Mouse (Mus musculus) limb, embryonic 10.5 days (tissue): ENCODE measurements around the gene Mtfr2. TPM values are rescaled to one million over a fixed set of nuclear protein-coding genes. Genes with fewer than 3 reads are reported as not detected.

Experiments used
- DNase-seq: peaks from one replicate; pipeline ENCODE4 v3.0.0-alpha.2; 2017; ENCODE audit warnings: low spot score
- H3K27ac ChIP-seq: fragments of 300-500 bp; sonication (generic); 2 replicates; pipeline ENCODE4 v1.5.1; 2016; ENCODE audit warnings: mild to moderate bottlenecking
- H3K27me3 ChIP-seq: fragments of 300-500 bp; sonication (generic); 2 replicates; pipeline ENCODE4 v1.6.1; 2016; ENCODE audit warnings: low read depth, mild to moderate bottlenecking; ENCODE audit not compliant: poor library complexity, severe bottlenecking
- H3K36me3 ChIP-seq: fragments of 300-500 bp; sonication (generic); 2 replicates; pipeline ENCODE4 v1.6.1; 2016; ENCODE audit warnings: mild to moderate bottlenecking, moderate library complexity
- H3K4me1 ChIP-seq: fragments of 300-500 bp; sonication (generic); 2 replicates; pipeline ENCODE4 v1.6.1; 2016
- H3K4me3 ChIP-seq: fragments of 300-500 bp; sonication (generic); 2 replicates; pipeline ENCODE4 v1.5.1; 2016; ENCODE audit warnings: mild to moderate bottlenecking, moderate library complexity
- H3K9me3 ChIP-seq: fragments of 300-500 bp; sonication (generic); replicated peaks from 2 replicates; pipeline ENCODE4 v1.6.1; 2016; ENCODE audit warnings: mild to moderate bottlenecking
- WGBS: fragments of 180-500 bp; shearing (Covaris S2); methylation state at CpG from one replicate; pipeline ENCODE4 v1.1.7; 2016; 5-methylcytosine and 5-hydroxymethylcytosine counted together
- polyA plus RNA-seq: library from polyadenylated mRNA; unstranded; fragments of >200 nt; fragmentation: Nextera tagmentation; extraction: Ambion mirVana; gene quantifications from 2 replicates; pipeline ENCODE4 v1.2.1, GENCODE M21; 2016

Mtfr2 gene
- polyA plus RNA-seq, 1 experiment from 2014 or later: 2.4 TPM

- 63% methylated on average over 3 of the region's 3 CpGs for WGBS
- no peaks in the 10 kb centered on the region for H3K9me3 ChIP-seq
- no peaks in the 10 kb centered on the region for H3K36me3 ChIP-seq
- no peak for DNase-seq
- no peaks in the 10 kb centered on the region for H3K4me1 ChIP-seq
- H3K27ac ChIP-seq: no peak overlapping the region
- no peak overlapping the region for H3K4me3 ChIP-seq
- H3K27me3 ChIP-seq: no peaks in the 10 kb centered on the region
These were observed 43.0 kb downstream of the Mtfr2 start for GRCm38 (mm10) chr10:20390568-20390967.

- no peak overlapping the region for H3K27ac ChIP-seq
- WGBS: 85% methylated on average over 5 of the region's 5 CpGs
- no peaks in the 10 kb centered on the region for H3K9me3 ChIP-seq
- no peaks in the 10 kb centered on the region for H3K27me3 ChIP-seq
- H3K36me3 ChIP-seq: no peaks in the 10 kb centered on the region
- no peak overlapping the region for H3K4me3 ChIP-seq
- H3K4me1 ChIP-seq: no peaks in the 10 kb centered on the region
- no peak for DNase-seq
These were observed 47.2 kb downstream of the Mtfr2 start for GRCm38 (mm10) chr10:20394815-20395214.

GRCm38 (mm10) chr10:20395778-20396177, 48.2 kb downstream of the Mtfr2 start:
- no peak overlapping the region for H3K4me3 ChIP-seq
- peaks cover 7% of the 10 kb centered on the region; the same call in 1 of the 2 replicates for H3K4me1 ChIP-seq
- H3K36me3 ChIP-seq: no peaks in the 10 kb centered on the region
- no peak overlapping the region for H3K27ac ChIP-seq
- H3K27me3 ChIP-seq: no peaks in the 10 kb centered on the region
- no peak for DNase-seq
- no peaks in the 10 kb centered on the region for H3K9me3 ChIP-seq
- WGBS: 94% methylated on average over 3 of the region's 3 CpGs

GRCm38 (mm10) chr10:20398224-20398623, 50.7 kb downstream of the Mtfr2 start:
- 87% methylated on average over 6 of the region's 6 CpGs for WGBS
- H3K4me3 ChIP-seq: no peak overlapping the region
- H3K36me3 ChIP-seq: no peaks in the 10 kb centered on the region
- peaks cover 7% of the 10 kb centered on the region; the same call in 1 of the 2 replicates for H3K4me1 ChIP-seq
- H3K9me3 ChIP-seq: no peaks in the 10 kb centered on the region
- DNase-seq: no peak
- no peak overlapping the region for H3K27ac ChIP-seq
- no peaks in the 10 kb centered on the region for H3K27me3 ChIP-seq

- DNase-seq: no peak
- no peaks in the 10 kb centered on the region for H3K36me3 ChIP-seq
- WGBS: 75% methylated on average over 12 of the region's 12 CpGs
- no peaks in the 10 kb centered on the region for H3K9me3 ChIP-seq
- H3K27ac ChIP-seq: no peak overlapping the region
- peaks cover 7% of the 10 kb centered on the region; the same call in 1 of the 2 replicates for H3K4me1 ChIP-seq
- H3K27me3 ChIP-seq: no peaks in the 10 kb centered on the region
- H3K4me3 ChIP-seq: no peak overlapping the region
These were observed 51.2 kb downstream of the Mtfr2 start for GRCm38 (mm10) chr10:20398641-20399390.

- no peak for DNase-seq
- H3K9me3 ChIP-seq: no peaks in the 10 kb centered on the region
- no peaks in the 10 kb centered on the region for H3K36me3 ChIP-seq
- H3K27me3 ChIP-seq: no peaks in the 10 kb centered on the region
- H3K27ac ChIP-seq: no peak overlapping the region
- H3K4me3 ChIP-seq: no peak overlapping the region
- WGBS: 64% methylated on average over 15 of the region's 15 CpGs
- peaks cover 7% of the 10 kb centered on the region; the same call in 1 of the 2 replicates for H3K4me1 ChIP-seq
These were observed 52.8 kb downstream of the Mtfr2 start for GRCm38 (mm10) chr10:20400406-20400805.

- H3K27ac ChIP-seq: no peak overlapping the region
- no peaks in the 10 kb centered on the region for H3K27me3 ChIP-seq
- DNase-seq: no peak
- peaks cover 7% of the 10 kb centered on the region; the same call in 1 of the 2 replicates for H3K4me1 ChIP-seq
- H3K36me3 ChIP-seq: no peaks in the 10 kb centered on the region
- 84% methylated on average over 5 of the region's 5 CpGs for WGBS
- H3K9me3 ChIP-seq: no peaks in the 10 kb centered on the region
- H3K4me3 ChIP-seq: no peak overlapping the region
These were observed 55.4 kb downstream of the Mtfr2 start for GRCm38 (mm10) chr10:20402941-20403340.

- 93% methylated on average over 2 of the region's 2 CpGs for WGBS
- Histone ChIP-seq H3K9me3 (no peaks in the 10 kb centered on the region), H3K27me3 (no peaks in the 10 kb centered on the region), H3K4me1 (peaks cover 2% of the 10 kb centered on the region; the same call in 1 of the 2 replicates), H3K27ac (no peak overlapping the region), H3K36me3 (no peaks in the 10 kb centered on the region), H3K4me3 (no peak overlapping the region)
- no peak for DNase-seq
These were observed 57.9 kb downstream of the Mtfr2 start for GRCm38 (mm10) chr10:20405471-20405870.

- H3K27ac ChIP-seq: no peak overlapping the region
- H3K4me3 ChIP-seq: no peak overlapping the region
- no peak for DNase-seq
- 68% methylated on average over 3 of the region's 3 CpGs for WGBS
- H3K9me3 ChIP-seq: no peaks in the 10 kb centered on the region
- no peaks in the 10 kb centered on the region for H3K36me3 ChIP-seq
- no peaks in the 10 kb centered on the region for H3K27me3 ChIP-seq
- H3K4me1 ChIP-seq: no peaks in the 10 kb centered on the region
These were observed 60.8 kb downstream of the Mtfr2 start for GRCm38 (mm10) chr10:20408336-20408735.

- Histone ChIP-seq H3K27ac (no peak overlapping the region), H3K4me1 (no peaks in the 10 kb centered on the region), H3K4me3 (no peak overlapping the region), H3K27me3 (no peaks in the 10 kb centered on the region), H3K9me3 (no peaks in the 10 kb centered on the region), H3K36me3 (no peaks in the 10 kb centered on the region)
- 85% methylated on average over 10 of the region's 10 CpGs for WGBS
- DNase-seq: no peak
These were observed 61.6 kb downstream of the Mtfr2 start for GRCm38 (mm10) chr10:20409181-20409580.

Other genes with a start within 250 kb of the Mtfr2 start
- gene Map7, start 199.3 kb upstream of the Mtfr2 start, polyA plus RNA-seq: 1.4 and 3.3 TPM in 2 replicates
- 153 and 174 TPM in 2 replicates for gene Bclaf1, start 35.3 kb upstream of the Mtfr2 start, polyA plus RNA-seq